Mouse (Mus musculus) heart, adult 8-10 months (tissue): ENCODE results near the gene Trpm8. TPM values are rescaled to one million over a fixed set of nuclear protein-coding genes. Genes with fewer than 3 reads are reported as not detected.

ENCODE experiments used
- DNase-seq: peaks from one replicate; pipeline ENCODE4 v3.0.0; 2022; ENCODE audit warnings: low spot score
- total RNA-seq, 4 experiments: library from RNA; stranded (reverse); gene quantifications; 2 replicates each; pipeline ENCODE4 v1.2.4; 2022

The Trpm8 gene
- total RNA-seq, result not detected

DNA sequence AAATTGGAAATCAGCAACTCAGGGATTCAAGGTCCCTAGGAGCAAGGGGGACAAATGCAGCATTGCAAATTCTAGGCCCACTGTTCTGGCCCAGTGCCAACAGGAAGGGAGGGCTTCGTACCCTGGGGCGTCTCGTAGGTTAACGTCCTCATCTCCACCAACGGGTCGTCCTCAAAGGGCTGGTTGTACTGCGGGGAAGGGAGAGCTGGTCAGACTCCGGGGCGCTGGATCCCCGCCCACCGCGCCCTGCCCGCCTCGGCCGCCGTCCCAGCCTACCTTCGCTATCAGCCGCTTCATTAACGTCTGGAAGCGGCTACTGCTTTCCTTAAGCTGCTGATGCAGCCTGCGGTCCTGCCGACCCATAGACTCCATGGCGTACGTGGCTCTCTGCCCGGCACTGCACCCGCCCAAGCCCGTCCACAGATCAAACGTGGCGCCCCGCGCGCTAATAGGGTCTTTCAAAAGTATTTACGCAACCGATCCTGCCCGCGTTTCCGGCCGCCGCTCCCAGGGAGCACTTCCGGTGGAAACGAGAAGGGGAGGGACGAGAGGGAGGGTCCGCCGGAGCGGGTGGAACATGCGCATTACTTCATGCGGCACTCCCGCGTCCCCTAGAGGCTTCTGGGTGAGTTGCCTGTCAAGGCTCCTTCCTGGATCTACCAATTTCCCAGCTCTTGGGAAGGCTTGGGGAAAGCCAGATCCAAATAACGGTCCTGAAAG is at the start of gene Trpm8, which contains the start of gene Hjurp:
TSS of gene Trpm8 (plus strand) at position 564 of the 720 bp plus-strand sequence.
TSS of gene Hjurp (minus strand) at position 536 of the 720 bp plus-strand sequence.
- DNase-seq, result peak; percentile 100

GRCm38 (mm10) chr1:88228121-88228520 is 49.3 kb upstream of the Trpm8 start:
- no peak for DNase-seq

DNA sequence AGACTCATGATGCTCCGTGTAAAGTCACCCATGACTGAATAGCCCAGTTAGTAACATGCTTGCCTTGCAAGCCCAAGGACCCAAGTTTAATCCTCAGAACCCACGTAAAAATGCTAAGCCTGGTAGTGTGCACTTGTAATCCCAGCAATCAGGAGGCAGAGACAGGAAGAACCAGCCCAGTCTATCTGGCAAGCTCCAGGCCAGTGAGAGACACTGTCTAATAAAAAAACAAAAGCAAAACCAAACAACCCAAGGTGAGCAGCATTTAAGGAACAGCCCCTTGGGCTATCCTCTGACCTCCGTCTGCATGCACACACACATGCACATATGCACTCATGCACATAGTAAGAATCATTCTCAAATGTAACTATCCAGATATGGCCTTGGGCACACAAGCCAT is 47.9 kb upstream of the Trpm8 start:
- no peak for DNase-seq

GRCm38 (mm10) chr1:88229986-88230385 is 47.5 kb upstream of the Trpm8 start:
- DNase-seq, result no peak

GRCm38 (mm10) chr1:88230421-88230820 is 47.0 kb upstream of the Trpm8 start:
- DNase-seq, result no peak

DNA sequence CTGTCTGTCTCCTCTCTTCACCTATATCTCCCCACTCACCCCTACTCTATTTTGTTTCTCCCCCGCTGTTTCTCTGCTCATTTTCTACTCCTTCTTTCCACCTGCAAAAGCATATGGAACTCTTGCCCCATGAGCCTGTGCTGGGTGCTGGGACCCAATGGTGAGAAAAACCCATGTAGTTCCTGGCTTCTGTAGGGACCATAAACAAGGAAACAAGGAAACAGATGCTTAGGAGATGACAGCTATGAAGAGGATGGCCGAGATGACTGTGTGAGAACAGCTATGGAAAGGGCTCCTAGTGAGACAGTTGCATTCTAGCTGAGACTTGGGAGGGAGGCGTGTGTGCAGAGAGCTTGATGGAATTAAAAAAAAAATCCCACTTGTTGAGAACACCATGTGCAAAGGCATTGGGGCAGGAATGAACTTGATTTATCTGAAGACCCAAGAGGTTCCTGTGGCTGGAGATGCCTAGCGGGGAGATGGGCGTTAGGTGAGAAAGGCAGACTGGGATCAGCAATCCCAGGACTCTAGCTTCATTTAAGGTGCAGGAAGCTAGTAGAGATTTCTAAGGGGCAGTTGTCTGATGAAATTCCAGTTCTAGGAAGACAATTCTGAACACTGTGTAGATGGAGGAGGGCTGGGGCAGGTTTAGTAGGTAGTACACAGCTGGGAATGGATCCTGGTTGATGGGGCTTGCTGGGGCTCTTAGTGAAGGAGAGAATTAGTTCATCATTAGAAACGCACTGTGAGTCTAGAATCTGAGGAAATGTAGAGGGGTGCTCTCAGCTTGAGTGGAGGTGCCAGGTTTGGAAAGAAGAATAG is 46.3 kb upstream of the Trpm8 start:
- no peak for DNase-seq

DNA sequence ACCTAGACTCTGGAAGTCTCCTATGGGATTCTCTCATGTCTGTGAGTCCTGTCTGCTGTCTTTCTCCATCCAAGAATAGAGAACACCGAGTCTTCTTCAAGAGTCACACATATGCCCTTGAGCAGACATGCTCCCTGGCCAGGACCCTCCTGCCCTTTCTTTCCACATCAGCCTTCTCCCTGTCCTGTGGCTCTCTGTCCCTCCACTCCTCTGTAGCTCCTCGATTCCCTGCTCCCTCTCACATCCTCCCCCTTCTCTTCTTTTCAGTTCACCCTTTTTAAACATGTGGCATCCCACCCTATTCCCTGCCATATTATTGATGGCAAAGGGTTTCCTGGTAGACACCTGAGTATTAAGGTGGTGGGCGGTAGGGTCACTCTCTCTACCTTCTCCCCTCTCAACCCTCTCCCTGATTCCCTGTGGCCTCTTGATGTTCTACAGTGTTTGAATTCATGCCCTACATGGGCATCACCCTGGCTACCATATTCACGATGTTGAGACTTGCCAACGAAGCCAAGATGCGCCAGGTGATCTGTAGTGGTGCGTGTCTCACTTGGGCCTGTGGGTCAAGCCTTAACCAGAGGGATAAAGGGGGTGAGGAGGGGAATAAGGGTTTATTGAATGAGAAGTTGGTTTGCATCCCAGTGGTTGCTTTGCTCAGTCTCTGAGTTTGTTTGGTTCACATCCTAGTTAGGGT is 45.5 kb upstream of the Trpm8 start:
- DNase-seq, result no peak

DNA sequence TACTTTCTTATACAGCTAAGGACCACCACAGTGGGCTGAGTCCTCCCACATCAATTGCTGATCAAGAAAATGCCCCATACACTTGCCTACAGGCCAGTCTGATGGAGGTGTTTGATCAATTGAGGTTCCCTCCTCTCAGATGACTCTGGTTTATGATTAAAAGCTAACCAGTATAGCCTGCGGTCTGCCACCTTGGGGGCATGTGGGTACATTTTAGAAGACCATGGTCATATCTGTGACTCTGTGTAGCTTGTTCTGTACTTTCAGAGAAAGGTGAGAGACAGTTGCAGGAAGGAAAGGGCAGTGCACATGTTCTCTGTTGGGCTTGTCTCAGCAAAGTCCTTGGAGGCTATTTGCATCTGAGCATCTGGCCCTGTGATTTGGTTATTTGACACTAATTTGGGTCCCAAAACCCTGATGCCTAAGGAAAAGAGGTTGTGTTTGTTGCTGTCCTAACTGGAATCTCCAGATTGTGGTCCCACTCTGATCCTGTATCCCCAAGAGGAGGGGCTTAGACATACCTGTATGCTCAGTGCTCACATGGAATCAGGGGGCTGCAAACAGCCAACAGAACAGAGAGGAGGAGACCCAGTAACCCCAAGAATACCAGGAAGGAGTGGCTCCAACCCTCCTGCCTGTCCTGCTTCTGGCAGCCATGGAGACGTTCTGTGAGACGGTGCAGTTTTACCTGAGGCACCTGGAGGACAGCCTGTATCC is 44.6 kb upstream of the Trpm8 start:
- no peak for DNase-seq

- no peak for DNase-seq
Observed at GRCm38 (mm10) chr1:88233421-88234247, 43.8 kb upstream of the Trpm8 start.

GRCm38 (mm10) chr1:88234248-88234610 is 43.2 kb upstream of the Trpm8 start:
- no peak for DNase-seq

GRCm38 (mm10) chr1:88234646-88235045 is 42.8 kb upstream of the Trpm8 start:
- no peak for DNase-seq

DNA sequence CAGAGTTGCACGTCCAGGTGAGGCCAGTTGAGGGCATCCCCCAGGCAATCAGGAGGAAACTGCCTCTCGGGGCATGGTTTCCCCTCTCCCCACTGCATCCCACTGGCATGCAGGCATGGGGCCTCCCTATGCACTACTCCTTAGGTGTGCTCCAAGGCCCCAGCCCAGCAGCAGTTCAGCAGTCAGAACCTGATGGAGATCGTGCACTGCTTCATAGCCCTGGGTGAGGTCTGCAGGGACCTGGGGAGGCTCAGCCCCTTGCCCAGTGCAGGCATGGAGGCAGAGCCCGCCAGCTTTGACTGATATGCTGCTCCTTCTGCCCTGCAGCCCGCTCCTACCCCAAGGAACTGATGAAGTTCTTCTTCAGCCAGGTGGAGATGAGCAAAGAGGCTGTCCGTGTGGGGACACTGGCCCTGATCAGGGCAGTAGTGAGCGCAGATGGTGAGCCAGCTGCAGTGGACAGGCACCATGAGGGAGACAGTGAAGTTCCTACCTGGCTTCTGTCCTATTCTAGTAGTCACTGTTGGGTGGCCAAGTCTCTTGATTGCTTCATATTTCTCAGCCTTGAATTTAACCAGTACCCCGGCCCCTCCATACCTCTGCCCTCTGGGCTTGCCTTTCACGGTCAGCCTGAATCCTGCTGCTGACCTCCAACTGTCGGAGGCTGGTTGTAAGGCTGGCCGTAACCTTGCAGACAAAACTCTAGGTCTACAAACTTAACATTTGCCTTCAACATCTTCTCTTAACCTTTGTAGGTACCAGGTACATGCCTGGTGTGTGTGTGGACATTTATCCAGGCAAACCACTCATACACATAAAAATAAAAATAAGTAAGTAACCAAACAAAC is 42.2 kb upstream of the Trpm8 start:
- DNase-seq, result no peak

GRCm38 (mm10) chr1:88235894-88236415 is 41.5 kb upstream of the Trpm8 start:
- DNase-seq, result no peak

DNA sequence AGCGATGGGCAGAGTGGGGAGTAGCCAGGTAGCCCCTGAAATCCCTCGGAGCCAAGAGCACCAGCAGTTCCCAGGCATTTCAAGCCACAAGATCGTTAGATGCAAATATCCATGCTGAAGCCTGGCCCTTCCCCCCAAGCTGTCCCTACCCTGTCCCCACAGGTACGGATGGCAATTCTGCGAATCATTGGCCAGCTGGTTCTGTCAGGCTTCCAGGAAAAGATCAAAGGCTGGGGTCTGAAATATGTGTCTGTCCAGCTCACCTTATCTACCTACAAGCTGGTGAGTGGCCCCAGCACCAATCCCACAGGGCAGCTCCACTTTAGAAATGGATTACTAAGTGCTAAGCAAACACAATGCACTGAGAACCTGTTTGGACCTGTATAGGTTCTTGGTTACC is 40.1 kb upstream of the Trpm8 start:
- no peak for DNase-seq

- no peak for DNase-seq
Observed at GRCm38 (mm10) chr1:88238771-88239170, 38.7 kb upstream of the Trpm8 start.

DNA sequence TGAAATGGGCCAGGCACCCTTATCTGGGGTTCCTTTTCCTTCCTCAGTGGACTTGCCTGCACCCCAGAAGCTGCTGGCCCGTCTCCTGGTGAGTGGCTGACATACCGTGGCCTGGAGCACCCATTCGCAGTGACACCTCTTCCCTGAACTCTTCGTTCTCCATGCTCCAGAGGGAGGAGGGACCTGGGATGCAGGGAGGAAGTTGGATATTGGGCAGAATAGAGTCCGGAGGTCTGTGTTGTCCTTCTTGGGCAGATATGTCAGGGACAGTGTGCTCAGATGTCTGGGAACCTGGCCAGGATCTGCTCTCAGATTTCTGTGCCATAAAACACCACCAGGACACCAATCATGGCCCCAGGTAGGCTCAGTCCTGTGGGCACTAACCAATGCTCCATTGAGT is 37.4 kb upstream of the Trpm8 start:
- DNase-seq, result no peak

DNA sequence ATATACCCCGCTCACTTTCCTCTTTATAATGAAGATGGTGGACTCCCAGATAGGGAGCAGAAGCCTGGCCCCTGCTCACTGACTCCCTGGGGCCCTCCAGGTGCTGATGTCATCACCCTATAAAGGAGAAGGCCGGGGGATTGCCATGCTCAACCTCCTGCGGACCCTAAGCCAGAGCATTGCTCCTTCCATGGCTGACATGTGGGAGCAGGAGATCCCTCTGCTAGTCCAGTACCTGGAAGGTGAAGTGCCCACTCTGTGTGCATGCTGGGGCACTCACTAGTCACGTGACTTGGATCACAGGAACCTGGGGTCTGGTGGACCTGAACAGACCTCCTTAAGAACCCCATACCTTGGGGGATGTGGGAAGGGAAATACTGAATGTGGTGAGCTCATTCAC is 36.9 kb upstream of the Trpm8 start:
- DNase-seq, result no peak

GRCm38 (mm10) chr1:88243861-88244260 is 33.6 kb upstream of the Trpm8 start:
- no peak for DNase-seq

DNA sequence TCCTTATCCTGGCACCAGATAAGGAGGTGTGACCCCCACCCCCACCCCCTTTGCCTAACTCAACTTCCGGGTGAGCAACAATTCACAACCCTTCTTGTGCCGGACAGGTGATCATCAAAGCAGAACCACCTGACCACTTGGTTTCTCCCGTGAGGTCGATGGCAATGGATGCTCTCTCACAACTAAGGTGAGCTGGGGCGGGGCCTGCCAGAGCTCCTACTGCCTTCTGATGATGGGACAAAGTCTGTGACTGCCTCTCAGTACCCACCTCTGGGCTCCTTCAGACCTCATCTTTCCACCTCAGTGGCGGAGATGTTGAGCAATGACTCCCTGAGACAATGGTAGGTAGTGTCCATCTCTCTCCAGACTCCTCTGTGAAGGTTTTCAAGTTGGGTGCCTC is 31.6 kb upstream of the Trpm8 start:
- DNase-seq, result no peak

GRCm38 (mm10) chr1:88246386-88246785 is 31.1 kb upstream of the Trpm8 start:
- DNase-seq, result no peak
